Mouse (Mus musculus) kidney, embryonic 14.5 days (tissue): ENCODE measurements around the gene Tnfrsf8. TPM values are rescaled to one million over a fixed set of nuclear protein-coding genes. Genes with fewer than 3 reads are reported as not detected.
"Not testable (repeated sequence)": the region's sequence is repeated elsewhere in the genome, so short reads cannot be mapped to it uniquely, and the experiment has no call there.

Source experiments
- ATAC-seq: fragments of 200-750 bp; cut with Nextera tagmentation; 2 replicates; pipeline ENCODE4 v1.8.0; 2017; ENCODE audit warnings: moderate number of reproducible peaks, mild to moderate bottlenecking, moderate TSS enrichment, moderate library complexity; ENCODE audit not compliant: low FRiP score, low TSS enrichment
- H3K27ac ChIP-seq: fragments of 300-500 bp; sonication (generic); 2 replicates; pipeline ENCODE4 v1.5.1; 2014; ENCODE audit warnings: low read depth, mild to moderate bottlenecking, low read length, moderate library complexity, mixed read lengths
- H3K27me3 ChIP-seq: fragments of 300-500 bp; sonication (generic); 2 replicates; pipeline ENCODE4 v1.6.1; 2014; ENCODE audit warnings: mild to moderate bottlenecking, low read length; ENCODE audit not compliant: control insufficient read depth, insufficient read depth
- H3K36me3 ChIP-seq: fragments of 300-500 bp; sonication (generic); 2 replicates; pipeline ENCODE4 v1.6.1; 2014; ENCODE audit warnings: low read length, mixed read lengths; ENCODE audit not compliant: control insufficient read depth, insufficient read depth
- H3K4me1 ChIP-seq: fragments of 300-500 bp; sonication (generic); 2 replicates; pipeline ENCODE4 v1.6.1; 2014; ENCODE audit warnings: low read length, mixed read lengths; ENCODE audit not compliant: control insufficient read depth, insufficient read depth
- H3K4me2 ChIP-seq: fragments of 300-500 bp; sonication (generic); replicated peaks from 2 replicates; pipeline ENCODE4 v1.6.1; 2014; ENCODE audit warnings: low read depth, mild to moderate bottlenecking, low read length
- H3K4me3 ChIP-seq: fragments of 300-500 bp; sonication (generic); 2 replicates; pipeline ENCODE4 v1.5.1; 2014; ENCODE audit warnings: mild to moderate bottlenecking, low read length
- H3K9ac ChIP-seq: fragments of 300-500 bp; sonication (generic); 2 replicates; pipeline ENCODE4 v1.6.1; 2014; ENCODE audit warnings: low read depth, mild to moderate bottlenecking, low read length, moderate library complexity
- H3K9me3 ChIP-seq: fragments of 300-500 bp; sonication (generic); 2 replicates; pipeline ENCODE4 v1.6.1; 2016; ENCODE audit warnings: low read length; ENCODE audit not compliant: control insufficient read depth
- WGBS: fragments of 180-500 bp; shearing (Covaris S2); extraction: QIAGEN DNeasy Blood & Tissue Kit; methylation state at CpG from one replicate; pipeline ENCODE4 v1.1.7; 2014; 5-methylcytosine and 5-hydroxymethylcytosine counted together
- polyA plus RNA-seq: library from polyadenylated mRNA; unstranded; fragments of >200 nt; fragmentation: Nextera tagmentation; extraction: Ambion mirVana; gene quantifications from 2 replicates; pipeline ENCODE4 v1.2.1, GENCODE M21; 2014

The Tnfrsf8 gene
- polyA plus RNA-seq, result 0.24 and 0.29 TPM in 2 replicates

GRCm38 (mm10) chr4:145314836-145315467, at the start of gene Tnfrsf8:
Gene Tnfrsf8, minus strand, starts transcription at chr4:145315164.
- H3K9me3 ChIP-seq, result no peaks in the 10 kb centered on the region
- no peaks in the 10 kb centered on the region for H3K4me1 ChIP-seq
- 2% methylated on average over 24 of the region's 24 CpGs for WGBS
- no peak within 1 kb of the TSS; the same call in 1 of the 2 replicates for H3K4me2 ChIP-seq
- H3K27ac ChIP-seq, result no peak within 1 kb of the TSS
- H3K27me3 ChIP-seq, result peaks cover 15% of the 10 kb centered on the region
- no peak within 1 kb of the TSS for H3K9ac ChIP-seq
- no peak for ATAC-seq
- no peaks in the 10 kb centered on the region for H3K36me3 ChIP-seq
- no peak within 1 kb of the TSS for H3K4me3 ChIP-seq

- H3K27me3 ChIP-seq, H3K27ac ChIP-seq, H3K4me3 ChIP-seq, H3K9ac ChIP-seq, H3K4me1 ChIP-seq, H3K36me3 ChIP-seq, H3K9me3 ChIP-seq, H3K4me2 ChIP-seq, ATAC-seq: not testable (repeated sequence)
Observed at GRCm38 (mm10) chr4:145361635-145362034, 46.7 kb upstream of the Tnfrsf8 start.

- Histone ChIP-seq H3K4me2 (peak overlapping the region; percentile 31), H3K27me3 (no peaks in the 10 kb centered on the region), H3K9ac (no peak overlapping the region), H3K4me3 (no peak overlapping the region), H3K9me3 (no peaks in the 10 kb centered on the region), H3K27ac (no peak overlapping the region), H3K36me3 (no peaks in the 10 kb centered on the region), H3K4me1 (no peaks in the 10 kb centered on the region)
- 2% methylated on average over 12 of the region's 12 CpGs for WGBS
- ATAC-seq, result peak; percentile 52; the same call in 1 of the 2 replicates
Observed at GRCm38 (mm10) chr4:145361065-145361464, 46.1 kb upstream of the Tnfrsf8 start.

GRCm38 (mm10) chr4:145360567-145360966, 45.6 kb upstream of the Tnfrsf8 start:
- Histone ChIP-seq H3K27ac (no peak overlapping the region), H3K9ac (no peak overlapping the region), H3K9me3 (no peaks in the 10 kb centered on the region), H3K27me3 (no peaks in the 10 kb centered on the region), H3K4me1 (no peaks in the 10 kb centered on the region), H3K4me2 (no peak overlapping the region), H3K36me3 (no peaks in the 10 kb centered on the region), H3K4me3 (no peak overlapping the region)
- ATAC-seq, result no peak
- WGBS, result 47% methylated on average over 1 of the region's 1 CpGs

- no peaks in the 10 kb centered on the region for H3K9me3 ChIP-seq
- ATAC-seq, result no peak
Observed at GRCm38 (mm10) chr4:145356234-145356633, 41.3 kb upstream of the Tnfrsf8 start.

GRCm38 (mm10) chr4:145353855-145354254, 38.9 kb upstream of the Tnfrsf8 start:
- Histone ChIP-seq H3K27ac (no peak overlapping the region), H3K4me1 (no peaks in the 10 kb centered on the region), H3K9ac (no peak overlapping the region), H3K9me3 (no peaks in the 10 kb centered on the region), H3K4me3 (no peak overlapping the region), H3K36me3 (no peaks in the 10 kb centered on the region), H3K4me2 (no peak overlapping the region), H3K27me3 (no peaks in the 10 kb centered on the region)
- 29% methylated on average over 2 of the region's 2 CpGs for WGBS
- no peak for ATAC-seq

More at GRCm38 (mm10) chr4:145356234-145356633, 41.3 kb upstream of the Tnfrsf8 start:
- Histone ChIP-seq H3K27me3 (no peaks in the 10 kb centered on the region), H3K4me2 (no peak overlapping the region), H3K36me3 (no peaks in the 10 kb centered on the region), H3K4me3 (no peak overlapping the region), H3K9ac (no peak overlapping the region), H3K27ac (no peak overlapping the region), H3K4me1 (no peaks in the 10 kb centered on the region)

GRCm38 (mm10) chr4:145344948-145345347, 30.0 kb upstream of the Tnfrsf8 start:
- H3K27me3 ChIP-seq, result no peaks in the 10 kb centered on the region
- no peaks in the 10 kb centered on the region for H3K36me3 ChIP-seq
- H3K27ac ChIP-seq, result no peak overlapping the region
- 100% methylated on average over 1 of the region's 1 CpGs for WGBS
- no peak overlapping the region for H3K9ac ChIP-seq
- ATAC-seq, result no peak
- H3K9me3 ChIP-seq, result no peaks in the 10 kb centered on the region
- H3K4me3 ChIP-seq, result no peak overlapping the region
- H3K4me1 ChIP-seq, result no peaks in the 10 kb centered on the region
- no peak overlapping the region for H3K4me2 ChIP-seq

GRCm38 (mm10) chr4:145341879-145342809, 27.2 kb upstream of the Tnfrsf8 start:
- Histone ChIP-seq H3K27ac (no peak overlapping the region), H3K4me1 (no peaks in the 10 kb centered on the region), H3K9me3 (no peaks in the 10 kb centered on the region), H3K9ac (no peak overlapping the region), H3K27me3 (no peaks in the 10 kb centered on the region), H3K4me3 (no peak overlapping the region), H3K4me2 (no peak overlapping the region), H3K36me3 (no peaks in the 10 kb centered on the region)
- 80% methylated on average over 6 of the region's 6 CpGs for WGBS
- no peak for ATAC-seq
